Mouse (Mus musculus) embryo, embryonic 10.5 days (tissue): Measurements from ENCODE around the gene Mphosph9.
A peak's percentile ranks its signal among the peaks of the same experiment; 100 is the strongest.
"Not testable (repeated sequence)": the region's sequence is repeated elsewhere in the genome, so short reads cannot be mapped to it uniquely, and the experiment has no call there.

ENCODE experiments used
- DNase-seq: peaks from one replicate; pipeline ENCODE4 v3.0.0-alpha.2; 2015; ENCODE audit warnings: low spot score

Mphosph9 gene

GRCm38 (mm10) chr5:124234778-124235177 lies 93.0 kb downstream of the Mphosph9 start:
- no peak for DNase-seq

- no peak for DNase-seq
Observed at GRCm38 (mm10) chr5:124233874-124234661, 93.7 kb downstream of the Mphosph9 start.

- DNase-seq = no peak
Observed at GRCm38 (mm10) chr5:124233144-124233465, 94.7 kb downstream of the Mphosph9 start.

GRCm38 (mm10) chr5:124232360-124233143 lies 95.2 kb downstream of the Mphosph9 start:
- DNase-seq = peak; percentile 31

- DNase-seq = no peak
Observed at GRCm38 (mm10) chr5:124230461-124230860, 97.3 kb downstream of the Mphosph9 start.

DNA sequence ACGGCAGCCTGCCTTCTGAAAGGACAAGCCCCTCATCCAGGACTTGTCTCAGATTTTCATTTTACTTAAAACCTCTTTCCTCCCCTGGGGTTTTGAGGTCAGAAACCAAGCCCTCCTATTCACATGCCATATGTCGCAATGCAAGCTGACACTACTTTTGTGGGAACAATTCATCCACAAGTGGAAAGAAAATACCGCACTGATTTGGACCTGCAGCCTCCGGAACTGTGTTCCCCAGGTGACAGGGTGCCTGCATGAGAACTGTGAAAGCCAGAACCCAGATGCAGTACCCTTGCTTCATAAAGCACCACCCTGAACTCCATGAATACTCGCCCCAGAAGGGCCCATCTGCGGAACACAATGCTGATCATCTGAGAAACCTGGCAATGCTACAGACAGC lies 100.6 kb downstream of the Mphosph9 start:
- peak; percentile 46 for DNase-seq

DNA sequence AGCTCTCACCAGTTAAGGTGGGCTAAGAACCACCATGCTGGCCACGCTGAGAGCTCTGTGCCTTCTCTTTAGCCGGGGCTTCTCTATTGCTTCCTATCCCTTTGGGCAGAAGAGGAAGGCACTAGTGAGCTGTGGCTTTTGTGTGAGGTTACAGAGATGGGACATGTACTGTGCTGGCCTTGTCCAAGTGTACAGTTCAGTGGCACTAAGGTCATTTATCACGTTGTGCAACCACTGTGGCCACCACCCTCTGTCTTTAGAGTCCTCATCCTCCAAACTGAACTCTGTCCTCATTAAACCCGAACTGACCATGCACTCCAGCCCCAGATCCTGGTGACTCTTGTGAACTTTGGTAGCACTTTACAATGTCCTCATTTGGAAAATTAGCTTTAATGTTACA lies 101.3 kb downstream of the Mphosph9 start:
- no peak for DNase-seq

- no peak for DNase-seq
Observed at GRCm38 (mm10) chr5:124225891-124226290, 101.9 kb downstream of the Mphosph9 start.

DNA sequence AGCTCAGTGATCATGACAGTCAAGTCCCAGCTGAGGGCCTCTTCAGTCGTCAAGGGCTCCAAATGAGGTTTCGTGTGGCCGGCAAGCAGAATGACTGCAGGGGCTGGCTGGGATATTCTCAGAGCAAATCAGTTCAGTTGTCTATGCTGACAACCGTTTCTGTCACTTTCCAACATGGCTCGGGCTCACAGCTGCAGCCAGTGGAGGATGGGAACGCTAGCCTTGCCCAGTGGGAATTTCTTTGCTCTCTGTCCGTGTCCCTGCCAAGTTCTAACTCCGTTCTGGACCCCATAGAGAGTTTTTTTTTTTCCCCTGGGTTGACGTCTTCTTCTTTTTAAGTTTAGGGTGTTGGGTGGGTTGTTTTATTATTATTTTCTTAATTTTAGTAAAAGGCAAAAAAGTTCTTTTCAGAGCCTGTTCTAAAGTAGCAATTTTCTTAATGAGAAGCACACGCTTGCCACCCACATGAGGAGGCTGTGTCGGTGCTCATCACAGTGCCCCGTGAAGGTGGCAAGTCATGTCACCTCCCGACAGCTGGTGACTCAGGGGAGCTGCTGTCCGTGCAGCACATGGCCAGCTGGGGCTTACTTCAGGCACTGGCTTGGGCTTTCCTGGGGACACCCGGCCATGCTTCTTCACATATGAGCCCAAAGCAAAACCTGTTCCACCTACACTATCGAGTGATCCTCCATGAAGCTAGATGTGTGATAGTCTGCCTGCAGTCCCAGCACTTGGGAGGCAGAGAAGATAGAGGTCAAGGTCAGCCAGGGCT lies 103.3 kb downstream of the Mphosph9 start:
- DNase-seq = no peak

- DNase-seq = no peak
Observed at GRCm38 (mm10) chr5:124223574-124223973, 104.2 kb downstream of the Mphosph9 start.

DNA sequence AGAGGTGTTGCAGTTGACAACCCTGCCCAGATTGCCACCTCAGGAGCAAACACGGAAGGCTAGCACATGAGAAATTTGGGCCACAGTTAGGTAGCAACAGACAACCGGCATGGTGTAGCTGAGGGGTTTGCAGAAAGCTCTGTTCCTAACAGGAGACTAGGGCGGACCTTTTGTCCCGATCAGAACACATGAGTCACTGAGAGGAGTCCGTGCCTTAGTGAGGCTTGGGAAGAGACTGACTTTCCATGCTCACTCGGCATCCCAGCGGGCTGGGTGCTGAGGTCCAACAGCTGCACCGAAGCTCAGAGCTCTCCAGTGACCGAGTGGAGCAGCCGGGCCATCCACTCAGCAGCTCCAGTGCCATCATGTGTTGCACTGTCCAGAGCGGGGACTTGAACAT lies 105.1 kb downstream of the Mphosph9 start:
- no peak for DNase-seq

DNA sequence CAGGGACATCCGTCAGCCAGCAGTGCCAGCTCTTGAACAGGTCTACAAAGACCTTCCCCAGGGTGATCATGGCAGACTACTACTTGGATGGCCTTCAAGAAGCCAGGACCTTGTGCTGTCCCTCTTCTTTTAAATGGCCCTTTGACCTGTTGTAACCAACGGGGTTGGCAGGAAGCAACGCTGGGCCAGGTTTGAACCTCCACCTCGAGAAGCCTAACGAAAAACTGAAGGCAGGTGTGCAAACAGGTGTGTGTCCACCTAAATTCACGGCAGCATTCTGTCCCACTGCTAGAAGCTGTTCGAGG lies 106.1 kb downstream of the Mphosph9 start:
- DNase-seq = no peak

DNA sequence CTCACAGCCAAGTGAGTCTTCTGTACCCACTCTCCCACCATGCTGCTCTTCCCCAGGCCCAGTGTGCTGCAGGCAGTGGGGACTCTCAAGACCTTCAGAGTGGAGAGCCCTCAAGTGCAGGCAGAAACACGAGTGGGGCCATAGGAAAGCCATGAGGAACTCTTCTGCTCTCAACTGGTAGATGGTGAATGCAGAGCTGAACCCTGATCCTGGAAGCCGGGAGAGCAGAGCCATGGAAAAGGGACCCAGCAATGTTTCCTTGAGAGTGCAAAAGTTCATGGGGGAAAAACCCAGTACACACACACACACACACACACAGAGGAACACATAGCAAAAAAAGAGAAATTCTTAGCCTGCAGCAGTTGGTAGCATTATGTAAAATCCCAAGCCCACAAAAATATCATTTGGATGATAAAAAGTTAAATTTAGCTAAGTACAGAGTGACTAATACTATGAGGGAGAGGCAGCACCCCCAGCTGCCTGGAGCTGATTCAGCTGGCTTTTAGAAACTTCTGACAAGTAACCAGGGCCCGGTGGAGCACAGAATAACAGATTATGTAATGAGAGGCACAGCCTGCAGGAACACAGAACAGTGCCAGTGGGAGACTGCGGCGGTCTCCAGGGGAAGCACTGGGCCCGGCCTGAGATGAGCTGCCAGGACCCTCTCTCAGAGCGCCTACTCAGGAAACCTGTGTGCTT lies 106.6 kb downstream of the Mphosph9 start:
- DNase-seq = no peak

DNA sequence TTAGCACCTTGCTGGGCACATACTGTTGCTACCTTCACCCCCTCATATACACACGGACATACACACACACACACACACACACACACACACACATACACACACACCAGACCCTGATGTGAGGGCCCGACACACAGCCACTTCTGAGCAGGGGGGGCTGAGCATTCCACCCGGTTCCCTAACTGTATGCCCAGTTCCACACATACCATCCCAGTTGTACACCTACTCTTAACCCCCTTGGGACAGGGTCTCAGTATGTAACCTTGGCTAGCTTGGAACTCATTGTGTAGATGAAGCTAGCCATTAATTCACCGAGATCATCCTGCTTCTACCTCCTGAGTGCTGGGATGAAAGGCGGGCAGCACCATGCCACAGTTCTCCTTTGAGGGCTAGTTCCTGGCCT lies 107.2 kb downstream of the Mphosph9 start:
- DNase-seq = no peak

DNA sequence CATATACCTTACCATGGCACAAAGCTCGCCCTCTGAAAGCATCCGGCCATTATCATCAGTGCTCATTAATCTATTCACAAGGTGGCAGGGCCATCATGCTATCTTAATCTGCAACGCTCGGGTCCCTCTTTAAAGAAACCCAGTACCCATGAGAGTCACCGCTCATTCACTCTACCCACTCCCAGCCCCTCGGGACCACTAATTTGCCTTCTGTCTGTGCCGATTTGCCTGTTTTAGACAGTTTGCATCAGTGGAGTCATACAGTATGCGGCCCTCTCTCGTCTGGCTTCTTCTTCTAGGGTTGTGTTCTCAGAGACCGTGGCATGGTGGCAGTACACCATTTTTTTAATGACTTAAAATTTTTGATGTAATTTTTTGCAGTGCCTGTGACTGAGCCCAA lies 108.3 kb downstream of the Mphosph9 start:
- DNase-seq = no peak

- DNase-seq = no peak
Observed at GRCm38 (mm10) chr5:124218986-124219385, 108.8 kb downstream of the Mphosph9 start.

GRCm38 (mm10) chr5:124217566-124218249 lies 110.1 kb downstream of the Mphosph9 start:
- DNase-seq = no peak

GRCm38 (mm10) chr5:124217092-124217491 lies 110.7 kb downstream of the Mphosph9 start:
- not testable (repeated sequence) for DNase-seq

DNA sequence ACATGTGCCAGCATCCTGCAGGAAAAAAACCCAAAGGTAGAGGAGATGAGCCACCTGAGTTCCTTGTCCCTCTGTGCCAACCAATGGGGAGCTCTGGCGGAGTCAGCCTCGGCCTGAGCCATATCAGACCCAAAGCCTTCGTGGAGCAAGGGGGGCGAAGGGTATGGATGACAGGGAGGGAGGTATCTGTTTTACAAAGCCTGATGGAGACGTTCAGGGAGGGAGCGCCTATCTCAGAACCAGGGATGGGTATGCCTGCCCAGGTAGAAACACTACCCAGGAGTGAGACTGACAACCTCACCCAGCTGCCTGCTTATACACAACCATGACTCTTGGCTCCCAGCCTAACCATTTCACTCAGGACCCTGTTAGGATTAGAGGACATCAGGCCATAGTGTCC lies 111.4 kb downstream of the Mphosph9 start:
- no peak for DNase-seq

DNA sequence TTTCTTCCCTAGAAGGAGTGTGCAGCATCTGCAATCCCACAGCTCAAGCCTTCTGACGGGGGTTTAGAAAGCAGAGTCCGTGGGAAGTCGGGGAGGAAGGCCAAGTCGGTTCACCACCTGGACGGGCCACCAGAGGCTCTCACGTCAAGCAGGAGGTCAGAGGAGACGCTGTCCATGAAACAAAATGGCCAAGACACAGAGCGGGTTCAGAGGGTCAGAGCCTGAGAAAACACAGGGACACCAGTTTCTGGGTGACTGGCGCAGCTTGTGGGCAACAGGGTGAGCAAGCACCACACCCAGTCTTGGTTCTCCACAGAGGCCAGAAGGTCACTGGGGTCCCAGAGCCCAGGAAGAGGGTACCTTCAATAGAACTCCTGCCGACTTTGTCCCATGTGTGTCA lies 112.1 kb downstream of the Mphosph9 start:
- DNase-seq = no peak

- DNase-seq = no peak
Observed at GRCm38 (mm10) chr5:124214516-124215145, 113.1 kb downstream of the Mphosph9 start.
